Mouse (Mus musculus) ovary, postnatal 14 days (tissue): ENCODE data around the gene Trappc11.
A peak's percentile ranks its signal among the peaks of the same experiment; 100 is the strongest.
"Not testable (repeated sequence)": the region's sequence is repeated elsewhere in the genome, so short reads cannot be mapped to it uniquely, and the experiment has no call there.

ENCODE experiments used
- DNase-seq: peaks from one replicate; pipeline ENCODE4 v3.0.0; 2022; ENCODE audit warnings: low spot score

The Trappc11 gene

DNA sequence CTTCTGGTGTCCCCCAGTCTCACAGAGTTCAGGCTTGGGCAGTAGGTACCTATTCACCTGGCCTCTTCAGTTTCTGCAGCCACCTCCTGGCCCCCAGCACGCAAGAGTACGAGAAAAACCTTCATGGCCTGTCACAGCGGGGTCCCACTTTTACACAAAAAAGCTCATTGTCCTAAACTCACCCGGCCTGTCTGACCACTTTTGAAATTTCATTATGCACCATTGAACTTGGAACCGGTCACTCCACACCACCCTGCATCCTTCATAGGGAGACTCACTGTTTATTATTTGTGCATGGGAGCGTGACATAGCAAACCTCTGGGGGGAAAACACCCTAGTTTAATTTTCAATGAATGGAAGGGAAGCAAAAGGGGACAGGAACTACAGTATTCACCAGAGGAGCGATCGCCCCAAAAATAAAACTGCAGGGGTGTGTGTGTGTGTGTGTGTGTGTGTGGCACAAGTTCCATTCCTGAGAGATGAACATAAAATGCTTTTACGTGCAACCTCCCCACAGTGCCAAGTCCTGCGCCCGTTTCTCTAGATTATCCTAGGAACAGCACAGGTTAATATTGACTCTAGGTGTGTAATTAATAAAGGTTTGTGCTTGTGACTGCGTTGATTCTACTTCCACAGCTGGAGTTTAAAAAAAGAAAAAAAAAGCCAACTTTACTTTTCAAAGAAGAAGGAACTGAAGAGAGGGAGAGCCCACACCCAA lies 50.8 kb downstream of the Trappc11 start:
- peak; percentile 20 for DNase-seq

DNA sequence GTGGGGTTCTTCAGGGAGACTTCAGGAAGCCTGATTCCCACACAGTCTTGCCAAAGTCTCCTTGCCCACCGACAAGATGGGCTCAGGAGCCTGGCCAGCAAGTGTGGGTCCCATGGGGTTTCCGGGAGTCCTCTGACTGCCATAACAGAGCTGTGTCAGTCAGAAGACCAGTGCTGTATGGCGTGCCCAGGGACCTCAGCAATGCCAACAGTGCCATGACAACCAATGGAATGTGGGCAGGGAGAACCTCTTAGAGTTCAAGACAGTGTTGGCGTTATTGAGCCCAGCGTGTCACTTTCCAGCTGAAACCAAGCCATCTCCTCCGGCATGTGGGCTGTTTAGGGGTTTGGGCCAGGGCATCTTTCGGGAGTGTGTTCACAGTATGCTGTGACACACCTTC lies 53.2 kb downstream of the Trappc11 start:
- DNase-seq = no peak

DNA sequence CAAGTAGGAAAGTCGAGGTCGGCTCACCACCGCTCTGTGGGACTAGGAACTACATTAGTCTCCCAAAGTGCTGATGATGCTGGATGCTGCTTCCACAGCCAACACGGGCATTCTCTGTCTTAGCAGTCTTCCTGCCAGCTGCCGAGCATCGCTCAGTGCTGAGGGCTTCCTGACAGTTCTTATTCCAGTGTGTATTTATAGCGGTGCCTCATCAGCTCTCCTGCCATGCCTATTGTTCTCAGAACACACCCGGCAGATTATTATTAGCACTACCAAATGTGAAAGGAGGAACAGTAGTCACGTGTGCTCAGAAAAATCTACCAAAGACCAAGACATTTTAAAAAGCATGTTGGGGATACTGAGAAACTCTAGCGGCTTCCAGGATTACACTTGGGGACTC lies 71.6 kb downstream of the Trappc11 start:
- DNase-seq = no peak

DNA sequence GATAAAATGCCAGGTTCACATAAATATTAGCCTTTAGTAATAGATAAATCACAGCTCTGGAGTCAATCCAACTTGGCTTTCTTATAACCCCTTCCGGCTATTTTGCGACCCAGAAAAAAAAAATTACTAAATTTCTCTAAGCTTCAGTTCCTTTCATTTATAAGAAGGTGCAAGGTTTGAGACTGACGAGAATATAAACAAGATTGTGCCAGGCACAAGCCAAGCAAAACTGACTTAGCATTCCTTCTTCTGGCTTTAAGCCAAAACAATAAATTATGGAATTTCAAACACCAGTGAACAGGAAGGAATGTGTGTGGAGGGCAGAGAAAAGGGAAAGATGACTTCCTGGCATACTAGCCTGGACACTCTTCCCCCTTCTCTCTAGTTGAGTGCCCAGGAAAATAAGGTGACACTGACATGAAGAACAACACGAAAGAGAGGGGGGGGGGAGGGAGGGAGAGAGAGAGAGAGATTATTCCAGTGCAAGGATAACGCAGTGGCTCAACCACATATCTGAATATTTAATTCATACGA lies 74.0 kb downstream of the Trappc11 start:
- no peak for DNase-seq

DNA sequence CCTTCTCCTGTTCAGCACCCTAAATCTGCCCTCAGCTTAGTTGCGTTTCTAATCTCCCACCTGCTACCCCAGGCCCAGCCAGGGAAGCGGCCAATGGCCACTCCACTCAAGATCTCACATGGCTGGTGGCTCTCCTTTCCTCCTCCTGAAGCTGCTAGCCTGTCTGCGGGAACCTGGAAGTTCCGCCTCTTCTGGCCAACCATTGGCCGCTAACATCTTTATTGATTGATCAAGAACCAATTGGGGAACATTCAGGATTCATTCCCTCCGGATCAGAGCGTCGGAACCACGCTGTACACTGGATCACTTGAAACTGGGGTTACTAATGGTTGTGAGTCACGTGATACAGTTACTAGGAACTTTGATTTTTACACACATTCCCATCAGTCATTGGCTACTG lies 74.7 kb downstream of the Trappc11 start:
- no peak for DNase-seq

DNA sequence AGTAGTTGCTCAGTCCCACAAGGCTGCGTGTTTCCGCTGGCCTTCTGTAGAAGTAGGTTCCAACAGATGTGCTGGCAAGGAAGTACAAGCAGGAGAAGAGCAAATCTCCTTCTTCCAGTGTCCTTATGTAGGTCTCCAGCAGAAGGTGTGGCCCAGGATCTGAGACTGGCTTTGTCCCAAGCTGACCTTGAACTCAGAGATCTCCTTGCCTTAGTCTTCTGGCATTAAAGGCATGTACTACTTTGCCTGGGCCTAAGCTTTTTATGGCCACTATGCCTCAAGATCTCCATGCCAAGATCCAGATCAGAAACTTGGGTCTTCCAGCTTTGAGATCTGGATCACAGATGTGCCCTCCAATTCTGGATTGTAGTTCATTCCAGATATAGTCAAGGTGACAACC lies 84.1 kb downstream of the Trappc11 start:
- not testable (repeated sequence) for DNase-seq

DNA sequence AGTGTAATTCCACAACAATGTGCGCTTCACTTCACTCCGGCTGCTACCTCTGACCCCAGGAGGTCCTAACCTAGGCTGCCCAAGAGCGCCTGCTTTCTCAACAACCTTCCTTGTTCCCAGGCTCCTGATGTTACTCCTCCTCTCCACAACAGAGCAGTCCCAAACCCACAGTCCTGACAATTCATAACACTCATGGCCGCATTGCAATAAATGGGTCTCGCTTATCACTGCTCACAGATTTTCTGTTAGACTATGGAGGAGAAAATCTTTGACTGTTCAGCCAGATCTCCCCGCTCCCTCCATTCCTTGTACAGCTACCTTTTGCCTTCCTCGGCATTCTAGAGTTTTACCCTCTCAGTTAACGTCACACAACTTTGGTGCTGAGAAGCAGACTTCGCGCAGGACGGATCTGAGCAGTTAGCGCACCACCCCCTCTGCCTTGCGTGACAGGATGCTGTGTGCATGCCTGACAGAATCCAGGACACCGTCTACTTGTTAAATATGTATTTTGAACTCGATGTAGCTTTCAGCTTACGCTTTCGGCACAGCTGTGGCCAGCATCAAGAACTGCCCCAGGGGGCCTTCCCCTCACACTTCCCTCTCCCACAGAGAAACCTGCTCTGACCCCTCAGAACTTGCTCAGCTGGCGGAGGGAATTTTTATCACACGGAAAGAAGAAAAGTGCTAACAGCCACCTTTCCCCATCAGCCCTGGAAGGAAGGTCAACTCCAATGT lies 86.8 kb downstream of the Trappc11 start, which contains the start of gene Stox2:
Gene Stox2, minus strand, starts transcription at position 51 of the 735 bp plus-strand sequence.
- DNase-seq = no peak
